Mouse (Mus musculus) layer of hippocampus, postnatal 10 days (tissue): Measurements from ENCODE around the gene Themis. TPM values are rescaled to one million over a fixed set of nuclear protein-coding genes. Genes with fewer than 3 reads are reported as not detected.

Experiments
- DNase-seq, 2 experiments: peaks; one replicate each; pipeline ENCODE4 v3.0.0; 2021; ENCODE audit warnings: low spot score in 2 of 2
- long read RNA-seq: library from polyadenylated mRNA; stranded (forward); transcript quantifications from one replicate; pipeline ENCODE4 v2.0.0, GENCODE M21; 2023
- total RNA-seq, 2 experiments: library from RNA; stranded (reverse); gene quantifications; 2 replicates each; pipeline ENCODE4 v1.2.3; 2021

Themis gene
- total RNA-seq: under 1 TPM; 0.09 to 0.18 TPM
- long read RNA-seq: 0 reads

GRCm38 (mm10) chr10:28668261-28668660 lies at the start of gene Themis:
Gene Themis, plus strand, starts transcription at chr10:28668360.
- no peak for DNase-seq

- DNase-seq: no peak
These were observed 48.7 kb upstream of the Themis start for GRCm38 (mm10) chr10:28619415-28619814.

DNA sequence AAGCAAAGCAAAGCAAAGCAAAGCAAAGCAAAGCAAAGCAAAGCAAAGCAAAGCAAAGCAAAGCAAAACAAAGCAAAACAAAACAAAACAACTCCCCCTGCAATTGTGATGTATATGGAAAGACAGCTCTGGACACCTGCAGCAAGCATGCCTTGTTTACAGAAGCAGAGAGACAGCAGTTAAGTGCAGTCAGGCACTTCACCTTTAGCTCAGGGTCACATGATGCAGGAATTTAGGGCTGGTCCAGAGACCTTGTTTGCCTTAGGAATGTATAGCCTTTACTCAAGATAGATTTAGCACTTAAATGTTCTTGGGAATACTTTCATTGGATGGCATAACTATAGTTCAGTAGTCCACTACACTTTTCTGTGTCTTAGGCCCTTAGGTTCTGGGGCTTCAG lies 32.1 kb upstream of the Themis start:
- no peak for DNase-seq

DNA sequence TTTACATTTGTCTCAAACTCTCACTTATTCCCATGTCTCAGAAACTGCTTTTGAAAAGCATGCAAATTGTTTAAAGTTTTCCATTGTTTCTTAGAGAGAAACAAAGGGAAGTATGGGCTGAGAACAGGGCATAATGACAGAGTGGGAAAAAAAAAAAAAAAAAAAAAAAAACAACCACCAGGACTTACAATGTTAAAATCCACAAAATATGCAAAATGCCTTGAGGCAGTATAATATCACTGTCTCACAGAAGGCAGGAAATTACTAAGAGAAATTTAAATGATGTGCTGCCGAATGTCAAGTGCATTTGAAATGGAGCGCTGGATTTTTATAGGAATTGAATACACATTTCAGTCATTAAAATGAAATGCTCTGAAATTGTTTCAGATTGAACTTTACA lies 26.3 kb upstream of the Themis start:
- no peak for DNase-seq

DNA sequence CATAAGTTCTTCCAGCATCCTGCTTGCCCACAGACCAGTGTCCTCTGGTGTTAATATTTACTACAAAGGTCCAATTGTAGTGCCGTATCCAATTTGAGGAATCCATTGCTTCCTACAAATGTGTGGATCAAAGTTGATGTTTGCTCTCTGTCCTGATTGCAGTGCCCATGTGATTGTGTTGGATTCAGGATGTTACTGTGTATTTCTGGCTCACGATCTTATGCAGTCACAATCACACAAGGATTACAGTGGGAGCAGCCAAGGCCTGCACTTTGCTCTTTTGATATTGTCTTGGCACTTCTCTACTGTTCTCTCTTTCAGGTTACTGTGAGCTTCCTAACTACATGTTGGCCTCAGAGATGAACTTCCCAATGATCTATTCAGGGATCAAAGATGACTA lies 20.3 kb upstream of the Themis start:
- no peak for DNase-seq

GRCm38 (mm10) chr10:28649109-28649899 lies 18.9 kb upstream of the Themis start:
- DNase-seq: no peak

DNA sequence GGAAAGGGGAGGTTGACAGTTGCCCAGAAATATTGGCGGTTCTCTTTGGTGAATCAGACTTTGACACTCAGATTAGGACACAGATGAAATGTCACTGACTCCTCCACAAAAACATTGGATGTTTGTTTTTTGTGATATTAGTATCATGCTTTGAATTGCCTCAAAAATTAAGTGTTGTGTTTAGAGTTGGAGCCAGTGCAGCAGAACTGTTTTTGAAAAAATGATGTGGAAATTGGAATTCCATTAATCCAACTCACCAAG lies 18.3 kb upstream of the Themis start:
- DNase-seq: no peak

DNA sequence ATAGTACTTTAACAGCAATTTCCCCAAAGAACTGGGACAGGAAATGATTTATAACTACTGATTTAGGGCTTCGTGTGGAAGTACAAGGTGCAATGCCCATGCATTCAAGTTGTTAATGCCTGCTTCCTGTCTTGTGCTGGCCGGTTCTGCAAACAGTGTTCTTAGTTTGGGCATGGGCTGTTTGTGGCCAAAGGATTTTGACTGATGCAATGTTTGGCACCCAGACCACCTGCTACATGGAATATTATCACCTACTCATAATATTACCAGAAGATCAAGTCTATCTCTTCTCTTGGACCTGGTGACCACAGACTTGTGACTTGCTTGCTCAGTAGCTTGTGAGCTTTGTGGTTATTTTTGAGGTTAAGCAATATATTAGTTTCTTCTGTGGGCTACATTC lies 16.2 kb upstream of the Themis start:
- DNase-seq: no peak

DNA sequence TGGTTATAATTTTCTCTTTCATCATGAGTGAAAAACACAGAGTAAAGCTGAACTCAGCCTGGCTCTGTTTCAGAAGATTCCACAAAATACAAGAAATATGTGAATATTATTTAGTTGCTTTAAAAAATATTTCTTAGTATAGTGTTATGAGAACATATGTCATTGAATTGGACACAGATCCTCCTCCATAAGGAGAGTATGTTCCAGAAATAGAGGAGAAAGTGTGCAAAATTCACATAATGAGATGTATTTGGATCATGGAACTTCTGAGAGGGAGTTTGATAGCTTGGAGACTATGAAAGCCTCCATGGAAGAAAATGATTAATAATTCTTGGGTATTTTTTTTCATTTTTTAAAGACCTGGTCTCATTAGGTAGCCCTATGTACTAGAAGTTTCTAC lies 13.4 kb upstream of the Themis start:
- no peak for DNase-seq

- DNase-seq: no peak
These were observed 3.0 kb upstream of the Themis start for GRCm38 (mm10) chr10:28665141-28665540.

DNA sequence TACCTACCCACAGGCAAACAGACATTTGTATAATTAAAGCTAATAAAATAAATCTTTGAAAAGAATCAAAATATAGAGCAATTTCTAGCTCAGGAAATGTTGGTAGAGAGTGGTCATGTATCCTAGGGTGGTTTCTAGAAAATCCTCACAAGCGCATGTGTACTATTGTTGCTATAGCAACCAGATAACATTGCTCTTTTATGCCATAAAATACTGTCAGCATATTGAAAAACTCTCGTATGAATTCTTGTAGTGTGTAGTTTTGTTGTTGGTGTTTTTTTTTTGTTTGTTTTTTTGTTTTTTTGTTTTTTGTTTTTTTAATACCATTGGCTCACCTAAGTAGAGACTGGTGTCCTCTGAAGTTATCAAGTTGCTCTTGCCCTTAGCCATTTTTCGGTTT lies 5.8 kb downstream of the Themis start:
- DNase-seq: no peak

GRCm38 (mm10) chr10:28675337-28675736 lies 7.2 kb downstream of the Themis start:
- no peak for DNase-seq

DNA sequence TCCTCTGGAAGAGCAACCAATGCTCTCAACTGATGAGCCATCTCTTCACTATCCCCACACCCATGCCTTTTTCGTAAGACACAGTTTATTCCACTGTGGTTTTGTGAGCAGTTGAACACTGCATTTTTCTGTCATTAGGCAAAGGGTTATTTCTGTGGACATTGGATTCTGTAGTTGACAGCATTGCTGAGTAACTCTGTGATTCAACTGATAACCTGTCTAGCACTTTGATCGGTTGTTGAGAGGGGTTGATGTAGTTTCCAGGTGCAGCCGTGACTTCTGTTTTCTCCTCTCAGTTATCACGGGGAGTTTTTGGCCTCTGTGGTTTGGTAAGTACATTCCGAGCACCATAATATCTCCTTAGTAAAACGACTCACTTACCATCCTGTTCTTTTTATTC lies 26.8 kb downstream of the Themis start:
- no peak for DNase-seq

- no peak for DNase-seq
These were observed 27.9 kb downstream of the Themis start for GRCm38 (mm10) chr10:28696032-28696431.

- no peak for DNase-seq
These were observed 30.0 kb downstream of the Themis start for GRCm38 (mm10) chr10:28698175-28698574.

DNA sequence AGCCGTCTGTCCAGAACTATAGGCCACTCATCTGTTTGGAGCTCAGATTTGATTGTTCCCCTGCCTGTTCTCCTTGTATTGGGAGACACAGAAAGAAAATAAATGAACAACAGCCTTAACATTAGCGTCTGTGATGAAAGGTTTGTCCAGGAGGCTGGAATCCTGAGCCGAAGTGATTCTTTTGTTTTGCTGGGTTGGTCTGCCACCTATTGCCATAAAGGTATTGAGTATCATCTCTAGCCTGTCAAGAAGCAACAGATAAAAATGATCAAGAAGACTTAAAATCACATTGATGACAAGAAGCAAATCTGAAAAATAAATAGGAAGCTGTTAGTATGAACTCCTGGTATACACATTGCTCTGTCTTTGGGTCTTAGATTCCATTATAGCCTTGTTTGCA lies 53.7 kb downstream of the Themis start:
- DNase-seq: no peak

DNA sequence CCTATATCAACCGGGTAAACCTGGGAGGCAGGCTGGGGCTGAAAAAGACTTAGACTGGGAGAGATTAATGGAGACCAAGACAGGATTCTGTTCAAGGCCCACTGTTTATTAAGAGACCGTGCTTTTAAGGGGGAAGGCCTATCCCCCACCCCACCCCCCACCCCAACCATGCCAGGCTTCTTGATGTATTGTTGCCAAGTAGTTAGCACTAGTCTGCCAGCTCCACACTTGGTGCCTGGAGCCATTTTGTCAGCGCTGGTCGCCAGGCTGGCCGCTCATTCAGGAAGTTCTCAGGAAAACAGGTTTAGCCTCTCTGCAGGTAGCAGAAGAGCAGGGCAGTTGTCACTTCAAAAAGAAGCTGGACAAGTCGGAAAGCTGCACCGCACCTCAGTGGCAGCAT lies 55.1 kb downstream of the Themis start:
- DNase-seq: no peak

DNA sequence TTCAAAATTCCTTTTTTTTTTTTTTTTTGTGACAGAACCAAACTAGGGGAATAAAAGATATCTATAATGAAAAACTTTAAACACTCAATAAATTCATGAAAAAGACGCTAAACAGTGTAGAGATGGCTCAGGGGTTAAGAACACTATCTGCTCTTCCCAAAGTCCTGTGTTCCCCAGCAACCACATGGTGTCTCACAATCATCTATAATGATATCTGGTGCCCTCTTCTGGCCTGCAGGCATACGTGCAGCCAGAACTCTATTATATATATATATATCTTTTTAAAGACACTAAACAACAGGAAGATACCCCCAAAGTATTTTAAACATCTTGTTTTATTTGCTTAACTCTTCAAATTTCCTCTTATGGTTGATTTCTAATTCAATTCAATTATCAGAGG lies 62.0 kb downstream of the Themis start:
- DNase-seq: no peak

DNA sequence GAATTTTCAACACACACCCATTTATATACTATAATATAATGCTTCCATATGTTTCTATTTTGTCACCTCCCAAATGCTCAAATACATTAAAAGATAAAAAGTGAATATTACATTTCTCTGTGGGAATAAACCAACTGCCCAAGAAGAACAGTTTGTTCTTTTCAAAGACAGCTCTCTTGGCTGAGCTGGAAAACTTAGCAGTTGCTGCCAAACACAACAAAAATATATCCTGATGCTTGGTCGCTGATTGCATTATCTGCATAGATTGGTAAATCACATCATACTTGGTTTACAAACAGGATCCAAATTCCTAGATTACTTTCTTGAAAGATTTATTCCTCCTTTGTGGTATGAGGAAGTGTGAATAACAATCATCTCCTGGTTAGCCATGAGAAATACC lies 69.8 kb downstream of the Themis start:
- DNase-seq: no peak

DNA sequence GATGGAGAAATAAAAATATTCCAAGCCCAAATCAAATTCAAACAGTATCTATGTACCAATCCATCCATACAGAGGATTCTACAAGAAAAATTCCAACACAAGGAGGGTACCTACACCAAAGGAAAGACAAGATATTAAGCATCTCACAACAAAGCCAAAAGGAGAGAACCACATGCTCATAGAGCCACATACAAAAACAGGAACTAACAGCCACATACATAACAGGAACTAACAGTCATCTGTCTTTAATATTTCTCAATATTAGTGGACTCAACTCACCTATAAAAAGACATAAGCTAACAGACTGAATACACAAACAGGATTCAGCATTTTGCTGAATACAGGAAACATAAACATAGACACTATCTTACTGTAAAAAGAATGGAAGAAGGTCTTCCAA lies 78.3 kb downstream of the Themis start:
- DNase-seq: no peak

GRCm38 (mm10) chr10:28753321-28753720 lies 85.2 kb downstream of the Themis start:
- DNase-seq: no peak

- DNase-seq: no peak
These were observed 86.8 kb downstream of the Themis start for GRCm38 (mm10) chr10:28754927-28755326.

DNA sequence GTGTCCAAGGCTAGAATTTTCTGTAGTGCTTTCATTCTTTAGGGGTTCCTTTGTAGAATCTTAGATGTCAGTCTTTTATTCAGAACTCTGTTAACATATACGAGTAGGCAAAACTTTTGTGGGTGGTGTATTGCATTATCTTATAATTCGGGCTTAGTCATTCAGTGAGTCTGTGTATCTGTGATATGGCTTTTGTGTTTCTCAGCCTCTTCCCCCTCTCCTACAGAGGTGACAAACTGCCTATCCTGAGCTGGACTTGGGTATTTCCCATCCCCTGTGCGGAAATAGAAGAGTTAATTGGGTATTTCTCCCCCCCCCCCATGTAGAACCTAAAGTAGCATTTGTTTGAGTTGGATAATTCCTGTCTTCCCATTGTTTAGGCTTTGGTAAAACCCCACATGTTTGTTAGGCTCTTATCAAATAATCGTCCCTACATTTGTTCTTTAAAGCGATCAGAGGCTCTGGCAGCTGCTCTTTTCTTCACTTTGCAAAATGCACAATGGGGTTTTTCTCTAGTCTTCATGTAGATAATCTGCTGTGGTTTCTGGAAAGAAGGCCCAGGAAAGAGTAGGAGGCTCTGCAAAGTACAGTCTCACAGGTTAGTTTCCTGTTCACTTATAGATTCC lies 108.7 kb downstream of the Themis start:
- DNase-seq: no peak
